Mouse (Mus musculus) layer of hippocampus, postnatal 14 days (tissue): ENCODE measurements around the gene Mrps18b. TPM values are rescaled to one million over a fixed set of nuclear protein-coding genes. Genes with fewer than 3 reads are reported as not detected.

Experiments used
- DNase-seq, 2 experiments: peaks; one replicate each; pipeline ENCODE4 v3.0.0; 2021 to 2022; ENCODE audit warnings: low spot score in 2 of 2, mixed read lengths in 1 of 2
- total RNA-seq, 2 experiments: library from RNA; stranded (reverse); gene quantifications; 2 replicates each; pipeline ENCODE4 v1.2.3; 2021

Gene Mrps18b
- total RNA-seq, 2 experiments from 2014 or later = 41.2 to 42.7 TPM

GRCm38 (mm10) chr17:35919060-35919715, 3.0 kb upstream of the Mrps18b start:
- peak; percentile 84 to 98 for DNase-seq

DNA sequence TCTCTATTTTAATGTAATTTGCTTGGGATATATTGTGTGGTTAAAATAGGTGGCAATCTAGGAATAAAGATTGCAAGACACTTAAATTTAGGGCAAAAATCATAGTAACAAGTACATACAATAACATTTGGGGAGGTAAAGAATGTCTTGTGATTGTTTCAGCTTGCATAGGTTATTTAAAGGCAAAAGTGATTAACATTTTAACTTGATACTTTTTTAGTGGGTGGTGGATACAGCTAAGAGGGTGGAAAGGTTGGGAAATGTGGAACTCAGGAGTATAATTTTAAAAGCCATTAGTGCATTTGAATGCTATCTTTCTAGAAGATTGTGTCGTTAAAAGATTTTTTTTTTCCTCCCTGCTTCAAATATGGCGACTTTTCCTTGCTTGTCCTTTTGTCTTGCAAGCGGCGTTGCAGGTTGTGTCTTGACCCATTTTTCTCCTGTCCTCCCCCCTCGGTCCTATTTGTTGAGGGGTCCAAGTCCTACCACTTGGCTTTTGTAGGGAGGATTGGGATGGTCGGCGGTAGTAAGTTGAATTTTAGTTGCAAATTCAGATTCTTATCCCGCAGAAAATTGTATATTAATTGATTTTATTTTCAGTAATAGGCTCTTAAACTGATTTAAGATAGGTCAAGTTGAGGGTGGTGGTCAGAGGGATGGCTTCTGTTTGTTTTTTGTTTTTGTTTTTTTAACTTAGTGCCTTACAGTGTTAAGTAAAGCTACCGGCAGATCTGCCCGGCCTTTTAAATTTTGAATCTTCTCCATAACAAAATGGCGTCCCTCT, 2.3 kb upstream of the Mrps18b start:
- DNase-seq = peak; percentile 47 to 59

GRCm38 (mm10) chr17:35917463-35918251, 1.5 kb upstream of the Mrps18b start:
- peak; percentile 51 to 88 for DNase-seq

- DNase-seq = peak in 1 of 2 experiments; percentile 49
Observed at GRCm38 (mm10) chr17:35917143-35917462, 914 bp upstream of the Mrps18b start.

DNA sequence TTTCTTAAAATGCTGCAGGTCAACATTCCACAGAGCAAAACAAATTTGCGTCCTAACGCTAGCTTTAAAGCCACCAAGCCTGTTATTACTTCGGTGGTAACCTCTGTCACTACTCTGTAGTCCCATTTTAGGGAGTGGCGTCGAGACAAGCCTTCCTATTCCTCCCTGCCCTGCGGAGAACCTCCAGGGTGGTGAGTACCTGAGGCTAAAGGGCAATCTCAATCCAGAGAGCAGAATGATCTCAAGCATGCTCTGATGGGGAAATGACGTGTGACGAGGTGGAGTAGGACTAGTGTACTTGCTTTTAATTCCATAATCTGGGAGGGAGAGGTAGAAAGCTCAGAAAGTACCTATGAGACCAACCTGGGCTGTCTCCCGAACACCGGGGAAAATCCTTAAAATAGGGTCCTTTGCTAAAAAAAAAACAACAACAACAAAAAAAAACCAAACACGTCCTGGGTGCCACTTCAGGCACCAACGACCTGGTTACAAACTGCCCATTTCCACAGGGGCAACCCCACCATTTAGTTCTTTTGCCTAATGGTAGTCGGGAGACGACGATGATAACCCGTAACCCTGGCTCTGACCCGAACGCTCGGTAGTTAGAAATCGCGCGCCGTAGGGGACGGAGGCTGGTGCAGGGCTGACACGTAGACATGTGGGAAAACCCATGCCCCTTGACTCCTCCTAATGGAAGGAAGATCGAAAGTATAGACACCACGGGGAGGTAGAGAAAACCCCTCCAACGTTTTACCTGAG, 472 bp downstream of the Mrps18b start:
- DNase-seq = no peak

DNA sequence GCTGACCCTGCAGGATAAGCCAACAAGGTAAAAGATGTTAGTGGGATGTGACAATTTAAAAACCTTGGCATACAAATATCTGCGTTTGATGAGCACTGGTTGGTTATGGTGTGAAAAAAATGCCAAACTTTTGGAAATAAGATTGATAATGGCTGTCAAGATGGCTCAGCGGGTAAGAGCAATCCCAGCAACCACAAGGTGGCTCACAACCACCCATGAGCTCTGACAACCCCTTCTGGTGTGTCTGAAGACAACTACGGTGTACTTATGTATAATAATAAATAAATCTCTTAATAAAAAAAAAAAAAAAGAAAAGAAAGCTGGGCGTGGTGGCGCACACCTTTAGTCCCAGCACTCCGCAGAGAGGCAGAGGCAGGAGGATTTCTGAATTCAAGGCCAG, 1.2 kb downstream of the Mrps18b start:
- DNase-seq = no peak

DNA sequence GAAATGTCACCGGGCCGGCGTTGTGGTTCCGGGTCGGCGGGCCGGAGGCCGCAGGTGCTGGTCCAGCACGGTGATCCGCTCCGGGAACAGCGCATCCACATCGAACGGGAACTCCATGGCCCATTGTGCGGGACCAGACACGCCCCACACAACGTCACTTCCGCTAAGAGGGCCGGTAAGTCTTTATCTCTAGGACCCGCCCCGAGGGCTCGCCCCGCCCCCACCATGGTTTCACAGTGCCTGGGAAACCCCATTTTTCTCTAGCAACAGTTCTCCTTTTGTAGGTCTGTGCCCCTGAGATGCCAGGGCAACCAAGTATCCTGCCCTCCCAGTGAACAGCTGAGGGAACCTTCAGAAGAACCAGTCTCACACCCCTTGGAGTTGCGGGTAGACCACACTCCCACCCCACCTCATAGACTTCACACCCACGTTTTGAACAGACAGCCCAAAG, 6.2 kb downstream of the Mrps18b start, which contains the start of gene Atat1:
Gene Atat1 (minus strand): TSS at position 157 of the 451 bp plus-strand sequence.
- DNase-seq = peak; percentile 92 to 95

- DNase-seq = peak in 1 of 2 experiments; percentile 20
Observed at GRCm38 (mm10) chr17:35909186-35909918, 6.8 kb downstream of the Mrps18b start.

DNA sequence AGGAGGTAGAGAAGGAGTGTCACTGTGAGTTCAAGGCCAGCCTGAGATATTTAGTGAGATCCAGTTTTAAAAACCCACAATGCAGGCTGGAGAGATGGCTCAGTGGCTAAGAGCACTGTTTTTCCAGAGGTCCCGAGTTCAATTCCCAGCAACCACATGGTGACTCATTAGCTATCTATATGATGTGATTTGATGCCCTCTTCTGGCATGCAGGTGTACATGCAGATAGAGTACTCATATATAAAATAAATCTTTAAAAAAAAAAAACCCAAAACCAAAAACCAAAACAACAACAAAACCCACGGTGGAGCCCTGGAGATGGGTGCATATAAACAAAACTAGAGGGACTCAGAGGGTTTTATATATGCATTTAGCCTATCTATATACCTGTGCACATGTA, 8.6 kb downstream of the Mrps18b start:
- DNase-seq = no peak

- DNase-seq = no peak
Observed at GRCm38 (mm10) chr17:35905587-35905986, 10.6 kb downstream of the Mrps18b start.

- no peak for DNase-seq
Observed at GRCm38 (mm10) chr17:35903992-35904355, 12.2 kb downstream of the Mrps18b start.

GRCm38 (mm10) chr17:35903343-35903991, 12.7 kb downstream of the Mrps18b start:
- no peak for DNase-seq

- DNase-seq = no peak
Observed at GRCm38 (mm10) chr17:35900636-35901035, 15.6 kb downstream of the Mrps18b start.

- peak in 1 of 2 experiments; percentile 18 for DNase-seq
Observed at GRCm38 (mm10) chr17:35897644-35898573, 18.3 kb downstream of the Mrps18b start.

DNA sequence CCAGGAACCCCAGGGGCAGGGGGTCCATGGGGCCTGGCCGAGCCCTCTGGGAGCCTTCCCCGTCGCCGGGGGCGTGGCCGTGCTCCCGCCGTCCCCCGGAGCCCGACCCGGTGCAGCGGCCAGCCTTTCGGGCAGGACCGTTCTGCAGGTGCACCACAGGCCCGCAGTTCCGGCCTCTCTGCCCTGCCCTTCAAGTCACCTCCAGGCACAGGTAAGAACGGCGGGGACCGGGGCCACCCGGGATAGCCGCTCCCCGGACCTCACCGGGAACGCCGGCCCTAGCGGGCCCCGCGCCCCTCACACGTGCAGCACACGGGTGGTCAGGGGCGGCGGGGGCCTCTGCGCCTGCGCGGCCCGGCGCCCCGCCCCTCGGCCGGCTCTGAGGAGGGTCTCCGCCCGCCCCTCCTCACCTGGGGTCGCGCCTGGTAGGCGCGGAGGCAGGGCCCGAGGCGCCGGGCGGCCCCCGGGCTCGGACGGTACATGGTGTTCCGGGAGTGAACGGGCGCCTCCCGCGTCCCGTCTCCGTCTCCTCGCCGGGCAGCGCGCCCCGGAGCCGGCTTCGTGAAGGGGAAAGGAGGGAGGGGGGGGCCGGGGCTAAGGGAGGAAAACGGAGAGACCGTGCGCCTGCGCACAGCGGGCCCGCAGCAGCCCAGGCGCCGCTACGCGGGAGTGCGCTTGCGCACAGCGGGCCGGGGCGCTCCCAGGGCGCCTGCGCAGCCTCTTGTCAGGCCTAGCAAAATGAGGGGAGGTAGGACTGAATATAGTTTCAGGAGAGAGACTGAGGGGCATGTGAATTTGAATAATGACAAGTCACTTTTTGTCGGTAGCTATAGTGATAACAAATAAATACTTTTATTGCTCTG, 19.2 kb downstream of the Mrps18b start, which contains the start of gene 2310061I04Rik:
Gene 2310061I04Rik (minus strand): TSS at position 651 of the 863 bp plus-strand sequence.
- DNase-seq = peak; percentile 91 to 94

GRCm38 (mm10) chr17:35887725-35888124, 28.5 kb downstream of the Mrps18b start:
- DNase-seq = no peak

DNA sequence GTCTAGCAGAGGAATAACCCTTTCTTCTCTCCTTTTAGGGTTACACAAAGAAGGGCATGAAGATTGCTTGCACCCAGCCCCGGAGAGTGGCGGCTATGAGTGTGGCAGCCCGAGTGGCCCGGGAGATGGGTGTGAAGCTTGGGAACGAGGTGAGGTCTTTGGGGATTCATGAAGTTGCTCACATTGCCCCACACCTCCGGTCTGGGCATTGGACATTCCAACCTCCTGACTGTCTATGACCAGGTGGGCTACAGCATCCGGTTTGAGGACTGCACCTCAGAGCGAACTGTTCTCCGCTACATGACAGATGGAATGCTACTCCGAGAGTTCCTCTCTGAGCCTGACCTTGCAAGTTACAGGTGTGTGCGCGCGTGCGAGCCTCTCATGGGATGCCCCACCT, 32.4 kb downstream of the Mrps18b start:
- DNase-seq = no peak

GRCm38 (mm10) chr17:35882924-35883323, 33.3 kb downstream of the Mrps18b start:
- no peak for DNase-seq
